Mouse (Mus musculus) kidney, postnatal 0 days (tissue): ENCODE measurements around the gene Slc24a3. TPM values are rescaled to one million over a fixed set of nuclear protein-coding genes. Genes with fewer than 3 reads are reported as not detected.

Experiments
- ATAC-seq: fragments of 200-750 bp; cut with Nextera tagmentation; replicated peaks from 2 replicates; pipeline ENCODE4 v1.8.0; 2017; ENCODE audit warnings: low read depth, moderate number of reproducible peaks, moderate TSS enrichment, moderate library complexity; ENCODE audit not compliant: low FRiP score
- DNase-seq: peaks from one replicate; pipeline ENCODE4 v3.0.0-alpha.2; 2016; ENCODE audit warnings: low spot score
- H3K27ac ChIP-seq: fragments of 300-500 bp; sonication (generic); 2 replicates; pipeline ENCODE4 v1.5.1; 2014; ENCODE audit warnings: mild to moderate bottlenecking
- H3K27me3 ChIP-seq: fragments of 300-500 bp; sonication (generic); 2 replicates; pipeline ENCODE4 v1.6.1; 2014; ENCODE audit warnings: low read length, mixed read lengths; ENCODE audit not compliant: insufficient read depth
- H3K36me3 ChIP-seq: fragments of 300-500 bp; sonication (generic); 2 replicates; pipeline ENCODE4 v1.6.1; 2014; ENCODE audit warnings: low read length, mixed read lengths; ENCODE audit not compliant: insufficient read depth
- H3K4me1 ChIP-seq: fragments of 300-500 bp; sonication (generic); replicated peaks from 2 replicates; pipeline ENCODE4 v1.6.1; 2014; ENCODE audit warnings: antibody characterized with exemption, low read length, mixed read lengths; ENCODE audit not compliant: insufficient read depth
- H3K4me2 ChIP-seq: fragments of 300-500 bp; sonication (generic); 2 replicates; pipeline ENCODE4 v1.6.1; 2014; ENCODE audit warnings: mild to moderate bottlenecking, low read length, moderate library complexity, mixed read lengths
- H3K4me3 ChIP-seq: fragments of 300-500 bp; sonication (generic); replicated peaks from 2 replicates; pipeline ENCODE4 v1.5.1; 2014; ENCODE audit warnings: low read depth, low read length
- H3K9ac ChIP-seq: fragments of 300-500 bp; sonication (generic); 2 replicates; pipeline ENCODE4 v1.6.1; 2014; ENCODE audit warnings: low read depth, low read length
- H3K9me3 ChIP-seq: fragments of 300-500 bp; sonication (generic); replicated peaks from 2 replicates; pipeline ENCODE4 v1.6.1; 2016; ENCODE audit warnings: low read length, inconsistent platforms, mixed read lengths
- CTCF ChIP-seq: IDR thresholded peaks from 2 replicates; pipeline ENCODE4 v1.5.1; 2016; ENCODE audit warnings: antibody characterized with exemption, low read depth, mild to moderate bottlenecking, moderate library complexity
- WGBS: fragments of 180-500 bp; shearing (Covaris S2); extraction: QIAGEN DNeasy Blood & Tissue Kit; methylation state at CpG from one replicate; pipeline ENCODE4 v1.1.7; 2014; 5-methylcytosine and 5-hydroxymethylcytosine counted together
- polyA plus RNA-seq: library from polyadenylated mRNA; unstranded; fragments of >200 nt; fragmentation: Nextera tagmentation; extraction: Ambion mirVana; gene quantifications from 2 replicates; pipeline ENCODE4 v1.2.1, GENCODE M21; 2015

Gene Slc24a3
- polyA plus RNA-seq, 1 experiment from 2014 or later = 2.1 TPM

GRCm38 (mm10) chr2:145419078-145419477 lies 251.5 kb downstream of the Slc24a3 start:
- Histone ChIP-seq H3K36me3 (no peaks in the 10 kb centered on the region), H3K4me1 (no peaks in the 10 kb centered on the region), H3K9ac (no peak overlapping the region), H3K9me3 (no peaks in the 10 kb centered on the region), H3K27me3 (no peaks in the 10 kb centered on the region), H3K27ac (no peak overlapping the region), H3K4me2 (no peak overlapping the region), H3K4me3 (no peak overlapping the region)
- ATAC-seq (no peak), DNase-seq (no peak)
- WGBS = 53% methylated on average over 2 of the region's 2 CpGs
- no peak for TF ChIP-seq CTCF

- ATAC-seq (no peak), DNase-seq (no peak)
- H3K4me1 ChIP-seq = no peaks in the 10 kb centered on the region
- H3K36me3 ChIP-seq = no peaks in the 10 kb centered on the region
- H3K9me3 ChIP-seq = no peaks in the 10 kb centered on the region
- H3K27ac ChIP-seq = no peak overlapping the region
- WGBS = 74% methylated on average over 5 of the region's 5 CpGs
- TF ChIP-seq CTCF = no peak
- no peak overlapping the region for H3K4me2 ChIP-seq
- H3K4me3 ChIP-seq = no peak overlapping the region
- H3K27me3 ChIP-seq = no peaks in the 10 kb centered on the region
- H3K9ac ChIP-seq = no peak overlapping the region
Measured at GRCm38 (mm10) chr2:145420967-145421888, 253.7 kb downstream of the Slc24a3 start.

GRCm38 (mm10) chr2:145421889-145422212 lies 254.3 kb downstream of the Slc24a3 start:
- TF ChIP-seq CTCF = no peak
- Histone ChIP-seq H3K4me1 (no peaks in the 10 kb centered on the region), H3K36me3 (no peaks in the 10 kb centered on the region), H3K4me3 (no peak overlapping the region), H3K27ac (no peak overlapping the region), H3K4me2 (no peak overlapping the region), H3K27me3 (no peaks in the 10 kb centered on the region), H3K9me3 (no peaks in the 10 kb centered on the region), H3K9ac (no peak overlapping the region)
- no peak for ATAC-seq
- 51% methylated on average over 3 of the region's 3 CpGs for WGBS
- DNase-seq = peak; percentile 25

- H3K36me3 ChIP-seq = no peaks in the 10 kb centered on the region
- ATAC-seq (no peak), DNase-seq (no peak)
- no peak overlapping the region for H3K9ac ChIP-seq
- no peak overlapping the region for H3K27ac ChIP-seq
- no peak overlapping the region for H3K4me2 ChIP-seq
- no peak for TF ChIP-seq CTCF
- no peaks in the 10 kb centered on the region for H3K4me1 ChIP-seq
- H3K9me3 ChIP-seq = no peaks in the 10 kb centered on the region
- no peaks in the 10 kb centered on the region for H3K27me3 ChIP-seq
- WGBS = 87% methylated on average over 5 of the region's 5 CpGs
- H3K4me3 ChIP-seq = no peak overlapping the region
Measured at GRCm38 (mm10) chr2:145429982-145430381, 262.4 kb downstream of the Slc24a3 start.

GRCm38 (mm10) chr2:145434068-145434467 lies 266.5 kb downstream of the Slc24a3 start:
- ATAC-seq = no peak
- WGBS = 80% methylated on average over 1 of the region's 1 CpGs
- Histone ChIP-seq H3K9ac (no peak overlapping the region), H3K27me3 (no peaks in the 10 kb centered on the region), H3K36me3 (no peaks in the 10 kb centered on the region), H3K4me1 (no peaks in the 10 kb centered on the region), H3K4me2 (no peak overlapping the region), H3K9me3 (no peaks in the 10 kb centered on the region), H3K27ac (no peak overlapping the region), H3K4me3 (no peak overlapping the region)
- TF ChIP-seq CTCF = no peak
- DNase-seq = no peak

- H3K27ac ChIP-seq = no peak overlapping the region
- no peaks in the 10 kb centered on the region for H3K4me1 ChIP-seq
- WGBS = 70% methylated on average over 5 of the region's 5 CpGs
- H3K4me3 ChIP-seq = no peak overlapping the region
- H3K9me3 ChIP-seq = no peaks in the 10 kb centered on the region
- no peaks in the 10 kb centered on the region for H3K36me3 ChIP-seq
- ATAC-seq (no peak), DNase-seq (no peak)
- no peaks in the 10 kb centered on the region for H3K27me3 ChIP-seq
- TF ChIP-seq CTCF = no peak
- H3K4me2 ChIP-seq = no peak overlapping the region
- H3K9ac ChIP-seq = no peak overlapping the region
Measured at GRCm38 (mm10) chr2:145438336-145438735, 270.8 kb downstream of the Slc24a3 start.
